Mouse (Mus musculus) forebrain, embryonic 16.5 days (tissue): ENCODE measurements at regions not wholly inside any gene's neighbourhood (a gene's known extent, or its start where the extent isn't known, plus 50 kb on each side); places are given as distances from the start of the nearest gene placed in this dataset.

Source experiments
- ATAC-seq: fragments of 200-750 bp; cut with Nextera tagmentation; 2 replicates; pipeline ENCODE4 v1.8.0; 2017; ENCODE audit warnings: mild to moderate bottlenecking, moderate library complexity
- H3K27ac ChIP-seq: fragments of 300-500 bp; sonication (generic); 2 replicates; pipeline ENCODE4 v1.5.1; 2014; ENCODE audit warnings: low read length, control low read depth
- H3K27me3 ChIP-seq: fragments of 300-500 bp; sonication (generic); replicated peaks from 2 replicates; pipeline ENCODE4 v1.6.1; 2014; ENCODE audit warnings: low read length; ENCODE audit not compliant: control insufficient read depth, insufficient read depth
- H3K36me3 ChIP-seq: fragments of 300-500 bp; sonication (generic); 2 replicates; pipeline ENCODE4 v1.6.1; 2014; ENCODE audit not compliant: control insufficient read depth, insufficient read depth
- H3K4me1 ChIP-seq: fragments of 300-500 bp; sonication (generic); replicated peaks from 2 replicates; pipeline ENCODE4 v1.6.1; 2014; ENCODE audit warnings: low read length; ENCODE audit not compliant: control insufficient read depth, insufficient read depth
- H3K4me2 ChIP-seq: fragments of 300-500 bp; sonication (generic); 2 replicates; pipeline ENCODE4 v1.6.1; 2014; ENCODE audit warnings: mild to moderate bottlenecking, low read length, control low read depth
- H3K4me3 ChIP-seq: fragments of 300-500 bp; sonication (generic); replicated peaks from 2 replicates; pipeline ENCODE4 v1.5.1; 2014; ENCODE audit warnings: mild to moderate bottlenecking, low read length, control low read depth
- H3K9ac ChIP-seq: fragments of 300-500 bp; sonication (generic); replicated peaks from 2 replicates; pipeline ENCODE4 v1.6.1; 2014; ENCODE audit warnings: low read depth, low read length, control low read depth
- H3K9me3 ChIP-seq: fragments of 300-500 bp; sonication (generic); 2 replicates; pipeline ENCODE4 v1.6.1; 2016; ENCODE audit warnings: low read length; ENCODE audit not compliant: control insufficient read depth
- WGBS: fragments of 180-500 bp; shearing (Covaris S2); extraction: QIAGEN DNeasy Blood & Tissue Kit; methylation state at CpG from one replicate; pipeline ENCODE4 v1.1.7; 2014; 5-methylcytosine and 5-hydroxymethylcytosine counted together

- Histone ChIP-seq H3K4me1 (no peaks in the 10 kb centered on the region), H3K9ac (no peak overlapping the region), H3K9me3 (no peaks in the 10 kb centered on the region), H3K4me2 (no peak overlapping the region), H3K4me3 (no peak overlapping the region), H3K27ac (no peak overlapping the region), H3K27me3 (no peaks in the 10 kb centered on the region), H3K36me3 (no peaks in the 10 kb centered on the region)
- 10% methylated on average over 5 of the region's 5 CpGs for WGBS
- no peak for ATAC-seq
These were observed 122.3 kb upstream of the Tle3 start for GRCm38 (mm10) chr9:61249691-61250425.

GRCm38 (mm10) chr9:61251606-61252005 is 120.6 kb upstream of the Tle3 start:
- 68% methylated on average over 6 of the region's 6 CpGs for WGBS
- no peak for ATAC-seq
- no peak overlapping the region for H3K27ac ChIP-seq

DNA sequence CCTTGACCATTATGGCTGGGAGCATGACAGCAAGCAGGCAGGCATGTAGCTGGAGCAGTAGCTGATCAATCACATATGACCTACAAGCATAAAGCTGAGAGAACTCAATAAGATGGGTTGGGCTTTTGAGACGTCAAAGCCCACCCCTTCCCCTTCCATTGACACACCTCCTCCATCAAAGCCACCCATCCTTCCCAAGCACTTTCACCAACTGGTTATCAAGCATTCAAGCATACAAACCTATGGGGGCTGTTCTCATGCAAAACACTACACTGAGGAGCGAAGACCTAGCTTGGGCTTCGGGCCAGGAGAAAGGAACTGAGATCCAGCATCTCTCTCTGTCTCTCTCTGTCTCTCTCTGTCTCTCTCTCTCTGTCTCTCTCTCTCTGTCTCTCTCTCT is 118.4 kb upstream of the Tle3 start:
- Histone ChIP-seq H3K9ac (no peak overlapping the region), H3K27ac (no peak overlapping the region), H3K4me3 (no peak overlapping the region), H3K4me2 (no peak overlapping the region), H3K27me3 (0 out of 2 replicates have a peak, but pooled peaks cover 4% of the 10 kb centered on the region), H3K4me1 (no peaks in the 10 kb centered on the region), H3K36me3 (no peaks in the 10 kb centered on the region), H3K9me3 (no peaks in the 10 kb centered on the region)
- no peak for ATAC-seq
- 77% methylated on average over 3 of the region's 3 CpGs for WGBS

More at GRCm38 (mm10) chr9:61251606-61252005, 120.6 kb upstream of the Tle3 start:
- Histone ChIP-seq H3K4me3 (no peak overlapping the region), H3K27me3 (0 out of 2 replicates have a peak, but pooled peaks cover 4% of the 10 kb centered on the region), H3K4me1 (no peaks in the 10 kb centered on the region), H3K9ac (no peak overlapping the region), H3K4me2 (no peak overlapping the region), H3K9me3 (no peaks in the 10 kb centered on the region), H3K36me3 (no peaks in the 10 kb centered on the region)

- Histone ChIP-seq H3K27ac (no peak overlapping the region), H3K9ac (no peak overlapping the region), H3K4me3 (no peak overlapping the region), H3K27me3 (peaks cover 4% of the 10 kb centered on the region; the same call in 1 of the 2 replicates), H3K9me3 (no peaks in the 10 kb centered on the region), H3K4me2 (no peak overlapping the region), H3K4me1 (peaks cover 16% of the 10 kb centered on the region), H3K36me3 (no peaks in the 10 kb centered on the region)
- WGBS: 59% methylated on average over 4 of the region's 4 CpGs
- no peak for ATAC-seq
These were observed 114.7 kb upstream of the Tle3 start for GRCm38 (mm10) chr9:61257488-61257887.

DNA sequence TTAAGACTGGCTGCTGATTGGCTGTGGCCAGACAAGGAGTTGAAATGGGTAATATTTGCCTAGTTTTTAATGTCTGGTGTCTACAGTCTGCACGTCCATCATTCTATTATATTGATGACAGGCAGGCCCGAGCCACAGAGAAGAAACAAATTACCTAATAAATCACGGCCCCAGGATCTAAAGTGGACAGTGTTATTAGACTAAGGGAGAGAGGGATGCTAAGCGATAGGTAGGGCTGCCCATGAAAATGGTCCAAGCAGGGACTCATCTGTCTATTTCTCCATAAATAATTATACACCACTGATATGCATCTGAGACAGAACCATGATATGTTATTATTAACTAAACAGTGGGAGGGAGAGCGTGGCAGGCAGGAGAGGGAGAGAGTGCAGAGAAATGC is 114.1 kb upstream of the Tle3 start:
- Histone ChIP-seq H3K4me1 (peaks cover 16% of the 10 kb centered on the region), H3K27ac (no peak overlapping the region), H3K36me3 (no peaks in the 10 kb centered on the region), H3K4me2 (no peak overlapping the region), H3K9ac (no peak overlapping the region), H3K27me3 (peaks cover 4% of the 10 kb centered on the region; the same call in 1 of the 2 replicates), H3K9me3 (no peaks in the 10 kb centered on the region), H3K4me3 (no peak overlapping the region)
- ATAC-seq: no peak
- 64% methylated on average over 5 of the region's 5 CpGs for WGBS

- Histone ChIP-seq H3K4me3 (no peak overlapping the region), H3K27ac (no peak overlapping the region), H3K27me3 (peaks cover 4% of the 10 kb centered on the region; the same call in 1 of the 2 replicates), H3K4me2 (no peak overlapping the region), H3K9me3 (peaks cover under 1% of the 10 kb centered on the region; the same call in 1 of the 2 replicates), H3K36me3 (no peaks in the 10 kb centered on the region), H3K4me1 (peaks cover 16% of the 10 kb centered on the region), H3K9ac (no peak overlapping the region)
- WGBS: 22% methylated on average over 7 of the region's 7 CpGs
- ATAC-seq: no peak
These were observed 112.6 kb upstream of the Tle3 start for GRCm38 (mm10) chr9:61259421-61260174.

DNA sequence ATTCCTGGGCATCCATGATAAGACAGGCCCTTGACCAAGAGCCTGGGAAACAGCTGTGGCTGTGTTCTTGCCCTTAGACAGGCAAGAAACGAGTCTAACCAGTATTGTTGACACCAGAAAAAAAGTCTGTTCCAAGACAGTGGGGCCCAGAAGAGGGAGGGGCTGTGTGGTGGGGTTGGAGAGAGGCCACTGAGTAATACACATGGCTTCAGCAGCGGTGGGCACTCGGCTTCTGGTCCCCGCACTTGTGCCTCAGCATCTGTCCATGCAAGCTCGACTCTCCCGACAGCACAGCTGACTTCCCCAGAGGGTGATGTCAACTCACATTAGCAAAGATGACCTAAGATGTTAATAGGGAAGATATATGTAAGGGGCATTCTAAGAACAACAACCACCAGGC is 110.9 kb upstream of the Tle3 start:
- Histone ChIP-seq H3K36me3 (no peaks in the 10 kb centered on the region), H3K4me3 (no peak overlapping the region), H3K27me3 (no peaks in the 10 kb centered on the region; the same call in 1 of the 2 replicates), H3K27ac (no peak overlapping the region), H3K4me2 (no peak overlapping the region), H3K9me3 (peaks cover 7% of the 10 kb centered on the region), H3K9ac (no peak overlapping the region), H3K4me1 (peaks cover 16% of the 10 kb centered on the region)
- ATAC-seq: no peak
- WGBS: 62% methylated on average over 6 of the region's 6 CpGs

- Histone ChIP-seq H3K4me2 (no peak overlapping the region), H3K4me1 (peaks cover 16% of the 10 kb centered on the region), H3K9me3 (peaks cover 7% of the 10 kb centered on the region), H3K36me3 (no peaks in the 10 kb centered on the region), H3K27ac (no peak overlapping the region), H3K9ac (no peak overlapping the region), H3K4me3 (no peak overlapping the region), H3K27me3 (no peaks in the 10 kb centered on the region; the same call in 1 of the 2 replicates)
- no peak for ATAC-seq
- WGBS: 32% methylated on average over 12 of the region's 12 CpGs
These were observed 110.3 kb upstream of the Tle3 start for GRCm38 (mm10) chr9:61261739-61262333.

DNA sequence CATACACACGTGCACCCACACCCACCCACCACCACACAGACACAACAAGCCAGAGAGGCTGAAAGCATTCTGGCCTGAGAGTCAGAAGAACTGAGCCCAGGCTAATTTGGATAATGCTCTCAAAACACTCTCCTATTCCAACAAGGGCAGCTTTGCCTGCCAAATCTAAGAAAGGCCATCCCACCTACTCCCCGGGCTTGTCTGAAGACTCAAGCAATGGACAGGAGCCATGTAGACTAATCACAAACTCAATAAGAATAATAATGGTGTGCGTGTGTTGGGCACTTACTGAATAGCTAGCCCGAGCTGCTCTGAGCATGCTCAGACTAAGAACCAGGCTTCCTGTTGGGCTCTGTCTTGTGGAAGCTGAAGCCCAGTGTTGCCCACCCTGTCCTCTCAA is 108.8 kb upstream of the Tle3 start:
- Histone ChIP-seq H3K36me3 (no peaks in the 10 kb centered on the region), H3K4me1 (peaks cover 18% of the 10 kb centered on the region), H3K9ac (no peak overlapping the region), H3K9me3 (peaks cover 7% of the 10 kb centered on the region), H3K4me2 (no peak overlapping the region), H3K27me3 (no peaks in the 10 kb centered on the region; the same call in 1 of the 2 replicates), H3K4me3 (no peak overlapping the region), H3K27ac (no peak overlapping the region)
- no peak for ATAC-seq
- 36% methylated on average over 4 of the region's 4 CpGs for WGBS
